Mouse (Mus musculus) urinary bladder, adult 2 months (tissue): ENCODE results near the gene C8a. TPM values are rescaled to one million over a fixed set of nuclear protein-coding genes. Genes with fewer than 3 reads are reported as not detected.

Experiments
- DNase-seq: peaks from one replicate; pipeline ENCODE4 v3.0.0; 2022; ENCODE audit warnings: low spot score
- polyA plus RNA-seq: library from polyadenylated mRNA; depleted of rRNA; stranded (reverse); fragments of >200 nt; gene quantifications from 2 replicates; pipeline ENCODE4 v1.2.3, GENCODE M21; 2012

The C8a gene
- polyA plus RNA-seq, 1 experiment = not detected

DNA sequence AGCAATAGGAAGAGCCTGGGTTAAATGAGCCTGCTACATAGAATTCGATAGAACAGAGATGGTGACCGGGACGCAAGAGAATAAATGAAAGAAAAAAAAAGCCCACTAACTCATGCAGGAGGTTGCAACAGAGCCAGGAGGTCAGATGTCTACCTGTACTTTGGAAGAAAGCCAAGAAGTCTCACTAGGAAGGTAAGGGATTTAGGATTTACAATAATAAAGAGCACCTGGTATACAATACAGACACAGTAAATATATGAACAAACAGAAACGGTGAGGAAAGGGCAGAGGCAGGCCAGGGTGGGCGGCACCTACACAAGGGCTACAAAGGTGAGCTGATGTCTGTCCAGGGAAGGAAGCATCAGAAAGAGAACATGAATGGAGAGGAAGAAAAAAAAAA lies 34.0 kb downstream of the C8a start:
- no peak for DNase-seq

DNA sequence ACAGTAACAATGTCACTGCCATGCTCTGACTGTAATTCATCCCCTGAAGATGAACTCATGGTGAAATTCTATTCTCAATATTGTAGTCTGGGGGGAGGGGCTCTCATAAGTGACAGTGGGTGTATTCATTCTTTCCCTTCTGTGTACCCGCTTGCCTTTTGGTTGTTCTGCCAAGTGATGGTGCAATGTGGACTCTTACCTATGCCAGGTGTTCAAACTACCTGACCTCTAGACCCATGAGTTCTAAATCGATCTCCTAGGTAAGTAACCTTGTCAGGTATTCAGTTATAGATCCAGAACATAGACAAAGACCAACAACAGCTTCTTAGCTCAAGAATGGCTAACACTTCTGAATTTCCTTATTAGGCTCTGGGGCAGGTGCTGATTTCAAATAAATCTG lies 37.9 kb downstream of the C8a start:
- no peak for DNase-seq

DNA sequence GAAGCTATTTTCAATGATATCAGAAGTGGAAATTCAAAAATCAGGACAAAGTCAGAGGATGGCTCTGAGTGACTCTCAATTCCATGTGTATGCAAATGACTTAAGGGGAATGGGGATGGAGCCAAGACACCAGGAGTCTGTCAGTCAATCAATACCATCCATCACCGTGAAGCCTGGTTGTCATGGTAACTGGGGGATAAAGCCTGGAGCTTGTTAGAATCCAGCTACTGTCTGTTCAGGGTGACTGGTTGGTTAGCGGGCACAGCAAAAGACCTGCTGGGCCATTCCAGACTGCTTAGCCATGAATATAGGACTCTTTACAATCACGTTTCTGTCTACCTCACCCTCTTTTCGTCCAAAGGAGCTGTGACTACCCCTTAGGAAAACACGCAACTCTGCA lies 41.1 kb downstream of the C8a start:
- no peak for DNase-seq

DNA sequence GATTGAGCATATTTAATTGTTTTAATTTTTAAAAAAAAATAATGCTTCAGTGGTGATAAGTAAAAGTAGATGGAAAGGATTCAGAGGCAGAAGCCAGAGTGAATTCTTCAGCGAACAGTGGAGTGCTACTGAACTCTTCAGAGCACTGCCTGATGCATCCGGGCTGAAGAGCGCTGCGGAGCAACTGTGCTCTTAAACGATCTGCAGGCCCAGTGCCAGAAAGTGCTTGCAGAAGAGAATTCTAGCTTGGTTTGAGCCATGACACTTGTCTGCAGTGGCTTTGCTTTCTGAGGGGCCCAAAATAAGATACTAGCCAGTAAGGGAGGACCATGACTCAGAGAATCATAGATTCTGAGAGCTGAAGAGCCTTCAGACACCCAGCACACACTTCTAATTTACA lies 47.3 kb downstream of the C8a start:
- DNase-seq = no peak

DNA sequence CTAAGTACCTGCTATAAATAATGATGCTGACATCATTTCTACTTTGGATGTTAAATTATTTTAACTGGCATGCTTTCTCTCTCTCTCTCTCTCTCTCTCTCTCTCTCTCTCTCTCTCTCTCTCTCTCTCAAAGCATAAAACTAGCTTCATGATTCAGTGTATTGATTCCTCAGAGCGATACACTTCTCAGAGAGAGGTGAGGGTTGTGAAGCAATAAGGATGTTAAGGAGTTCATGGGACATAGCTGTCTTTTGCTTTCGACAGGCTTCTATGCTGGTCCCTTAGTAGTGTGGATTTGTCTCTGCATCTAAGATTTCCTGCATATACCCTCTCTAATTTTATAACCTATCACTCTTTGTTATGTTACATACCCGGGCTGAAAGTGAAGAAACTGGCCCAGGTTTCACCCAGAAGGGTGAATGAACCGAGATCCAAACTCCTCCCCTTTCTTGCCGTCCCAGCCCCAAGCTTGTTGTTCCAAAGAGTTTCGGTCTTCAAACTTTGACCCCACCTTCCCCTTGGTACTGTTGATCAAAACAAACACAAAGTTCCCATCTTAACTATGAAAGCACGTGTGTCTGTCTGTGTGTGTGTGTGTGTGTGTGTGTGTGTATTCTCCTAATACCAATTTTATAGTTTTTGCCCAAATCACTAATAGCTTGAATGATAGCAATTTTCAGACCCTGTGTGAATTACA lies 51.7 kb downstream of the C8a start:
- DNase-seq = no peak

DNA sequence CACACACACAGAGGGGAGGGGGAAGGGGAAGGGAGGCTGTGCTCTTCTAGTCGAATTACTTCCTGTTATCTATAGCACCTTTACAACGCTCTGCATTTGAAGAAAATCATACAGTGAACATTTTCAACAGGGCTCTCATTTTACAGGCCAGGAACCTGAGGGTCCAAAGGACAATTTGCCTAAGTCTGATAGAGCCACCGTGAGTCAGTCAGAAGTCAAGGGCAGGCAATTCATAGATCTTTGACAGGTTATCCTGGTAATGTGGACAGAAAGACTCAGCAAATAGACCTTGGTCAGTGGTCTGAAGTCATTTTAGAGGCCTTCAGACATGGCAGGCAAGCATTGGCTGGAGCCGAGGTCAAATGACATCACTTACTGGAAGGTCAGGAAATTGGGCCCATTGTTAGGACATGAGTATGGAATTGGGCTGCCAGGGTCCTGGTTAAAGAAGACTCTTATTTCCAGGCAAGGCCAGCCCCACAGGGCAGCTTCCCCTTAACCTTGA lies 52.5 kb downstream of the C8a start:
- DNase-seq = no peak

DNA sequence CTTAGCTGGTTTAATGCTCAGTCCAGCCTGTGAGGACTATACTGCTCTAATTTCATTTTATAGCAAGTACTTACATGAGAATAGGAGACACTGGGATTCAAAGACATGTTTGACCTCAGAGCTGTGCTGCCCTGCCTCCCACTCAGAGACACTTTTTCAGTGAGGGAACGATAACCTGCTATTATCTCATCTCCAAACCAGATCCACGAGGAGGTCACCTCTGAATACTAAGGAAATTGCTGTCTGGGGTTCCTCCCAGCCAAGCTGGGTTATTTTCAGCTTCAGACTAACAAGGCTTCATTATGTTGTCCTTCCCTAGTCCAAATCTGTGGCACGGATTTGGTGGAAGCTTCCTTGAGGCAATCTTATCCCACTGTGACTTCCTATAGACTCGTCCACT lies 56.3 kb downstream of the C8a start:
- DNase-seq = no peak

DNA sequence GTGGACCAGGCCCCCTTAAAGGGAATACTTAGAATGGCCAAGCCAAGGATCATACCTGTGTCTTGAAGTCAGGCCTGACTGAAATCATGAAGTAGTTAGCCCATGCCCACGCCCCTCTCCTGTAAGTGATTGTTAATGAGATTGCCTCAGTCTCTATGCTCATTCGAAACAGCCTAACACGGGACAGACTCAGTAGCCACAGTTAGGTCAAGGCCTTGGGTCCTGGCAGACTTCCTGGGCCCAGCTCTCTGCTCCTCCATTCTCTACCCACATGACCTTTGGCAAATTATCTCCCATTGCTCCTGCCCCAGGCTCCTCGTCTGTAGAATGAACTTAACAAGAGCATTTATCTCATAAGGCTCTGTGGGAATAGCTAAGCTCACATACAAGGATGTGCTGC lies 57.2 kb downstream of the C8a start:
- no peak for DNase-seq

DNA sequence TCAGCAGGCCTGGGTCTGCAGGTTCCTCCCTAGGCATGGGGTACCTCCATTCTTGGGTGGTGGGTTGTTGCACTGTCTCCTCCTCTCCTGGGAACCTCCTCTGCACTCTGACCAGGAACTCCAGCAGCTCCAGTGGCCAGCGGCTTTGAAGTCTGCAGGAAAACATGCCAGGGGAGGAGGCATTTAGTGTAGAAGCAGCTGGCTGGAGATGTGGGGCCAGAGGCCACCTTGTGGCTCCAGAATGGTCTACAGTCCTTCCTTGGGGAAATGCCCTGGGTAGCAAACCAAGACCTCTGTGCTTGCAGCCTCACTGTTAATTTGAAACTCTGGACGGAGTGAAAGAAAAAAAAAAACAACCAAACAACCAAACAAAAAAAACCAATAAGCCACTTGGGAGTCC lies 58.7 kb downstream of the C8a start:
- DNase-seq = no peak

DNA sequence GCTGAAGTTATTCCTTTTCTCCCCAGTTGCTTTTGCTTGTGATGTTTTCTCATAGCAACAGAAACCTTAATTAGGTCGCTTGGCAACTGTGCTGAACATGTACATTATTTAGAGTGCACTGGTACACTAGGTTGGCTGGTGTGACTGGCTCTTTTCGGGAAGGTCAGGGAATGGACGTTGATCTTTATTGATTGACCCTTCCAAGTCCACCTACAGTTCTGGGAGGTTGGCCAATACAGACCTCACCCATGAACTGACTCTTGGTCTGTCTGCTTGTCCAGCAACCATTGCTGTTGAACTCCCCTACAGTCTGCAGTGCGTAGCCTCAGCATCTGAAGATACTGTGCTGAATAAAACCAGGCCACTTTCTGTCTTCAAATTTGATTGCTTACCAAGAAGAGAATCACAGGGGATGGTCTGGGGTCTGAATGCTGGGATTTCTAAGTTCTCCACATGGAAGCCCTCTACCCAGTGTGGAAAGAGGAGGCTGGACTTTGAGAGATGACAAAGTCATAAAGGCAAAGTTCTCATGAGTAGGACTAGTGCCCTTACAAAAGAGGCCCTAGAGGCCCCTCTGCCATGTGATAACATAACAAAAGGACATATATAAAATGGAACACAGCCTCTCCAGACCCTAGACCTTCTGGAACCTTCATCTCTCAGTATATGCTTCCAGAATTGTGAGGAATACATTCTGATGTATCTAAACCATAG lies 59.5 kb downstream of the C8a start:
- DNase-seq = no peak

DNA sequence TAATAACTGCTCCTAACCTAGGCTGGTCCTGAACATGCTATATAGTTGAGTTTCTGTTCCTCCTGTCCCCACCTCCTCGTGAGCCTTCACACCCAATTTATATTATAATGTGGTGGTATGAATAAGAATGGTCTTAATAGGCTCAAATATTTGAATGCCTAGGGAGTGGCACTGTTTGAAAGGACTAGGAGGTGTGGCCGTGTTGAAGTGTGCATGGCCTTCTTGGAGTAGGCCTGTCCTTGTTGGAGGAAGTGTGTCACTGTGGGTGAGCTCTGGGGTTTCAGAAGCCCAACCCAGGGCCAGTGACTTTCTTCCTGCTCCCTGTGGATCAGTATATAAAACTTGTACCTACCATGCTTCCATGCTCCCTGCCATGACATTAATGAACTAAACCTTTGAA lies 62.6 kb downstream of the C8a start:
- no peak for DNase-seq

DNA sequence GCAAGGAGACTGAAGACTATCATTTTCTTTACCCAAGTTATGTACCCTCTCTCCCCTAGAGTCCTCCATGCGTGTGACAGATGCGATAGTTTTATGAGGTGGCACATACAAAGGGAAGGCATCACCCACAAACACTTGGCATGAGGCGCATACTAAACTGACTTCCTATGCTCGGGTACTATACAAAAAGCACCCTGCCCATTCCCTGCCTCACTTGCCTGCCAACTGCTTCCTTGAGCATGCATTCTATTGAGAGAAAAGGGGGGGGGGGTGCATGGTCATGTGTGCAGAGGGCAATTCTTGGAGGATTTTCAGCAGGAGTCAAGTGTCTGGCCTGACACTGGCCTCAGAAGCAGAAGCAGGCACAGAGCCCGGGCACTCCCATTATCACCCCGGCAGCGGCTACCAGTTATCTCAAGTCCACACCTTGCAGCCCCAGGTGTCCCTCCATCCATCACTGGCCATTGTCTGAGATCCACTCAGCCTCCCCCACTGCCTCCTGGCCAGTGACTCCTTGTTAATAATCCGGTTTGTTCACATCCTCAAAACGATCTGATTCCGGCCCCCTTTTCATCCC lies 65.4 kb downstream of the C8a start:
- DNase-seq = no peak

DNA sequence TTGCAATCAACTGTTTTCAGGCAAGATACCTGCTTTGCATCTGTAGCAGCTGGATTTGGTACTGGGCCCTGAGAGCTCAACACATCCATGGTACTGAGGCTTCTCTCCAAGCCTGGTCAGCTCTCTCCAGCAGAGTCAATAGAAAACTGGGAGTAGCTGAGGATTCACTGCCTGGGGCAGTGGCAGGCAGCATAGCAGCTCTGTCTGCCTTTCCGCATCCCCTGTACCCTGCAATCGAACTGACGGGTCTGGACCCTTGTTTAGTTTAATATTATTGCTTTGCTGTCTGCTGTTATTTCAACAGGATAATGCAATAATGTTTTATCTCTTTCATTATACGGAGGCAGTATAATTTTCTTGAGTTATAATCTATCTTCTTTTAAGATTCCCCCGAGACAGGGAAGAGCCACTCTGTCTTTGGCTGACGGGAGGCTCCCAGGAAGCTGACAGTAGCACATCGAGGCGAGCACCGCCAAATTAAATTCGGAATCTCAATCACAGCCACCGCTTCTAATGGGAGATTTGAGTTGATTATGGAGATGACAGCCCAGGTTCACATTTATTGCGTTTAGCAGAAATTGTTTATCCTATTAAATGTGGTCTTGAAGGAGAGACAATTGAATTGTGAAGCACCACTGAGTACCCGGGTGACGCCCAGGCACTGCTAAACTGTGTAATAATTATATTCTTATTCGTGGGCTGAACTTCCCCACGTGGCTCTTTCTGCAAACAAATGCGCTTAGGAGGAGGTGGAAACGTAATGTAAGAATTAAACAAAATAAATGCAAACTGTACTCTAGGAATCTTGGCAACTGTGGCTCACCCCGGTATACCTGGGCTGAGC lies 70.6 kb downstream of the C8a start:
- DNase-seq = no peak

DNA sequence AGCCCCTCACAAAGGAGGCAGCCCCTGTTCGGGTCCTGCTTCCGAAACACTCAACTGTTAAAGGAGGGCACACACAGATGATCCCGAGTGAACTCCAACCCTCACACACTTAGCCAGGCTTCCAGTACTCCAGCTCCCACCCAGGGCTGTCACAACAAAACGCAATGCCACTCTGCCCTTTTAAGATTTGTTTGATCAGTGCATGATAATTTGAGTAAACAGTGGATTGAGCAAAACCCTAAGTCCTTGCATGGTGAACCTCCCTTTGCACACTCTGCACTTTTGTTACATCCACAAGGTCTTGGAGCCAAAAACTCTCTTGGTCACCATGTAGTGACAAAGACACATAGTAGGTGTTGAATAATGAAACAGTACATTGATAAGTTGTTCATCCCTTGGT lies 72.1 kb downstream of the C8a start:
- DNase-seq = no peak

DNA sequence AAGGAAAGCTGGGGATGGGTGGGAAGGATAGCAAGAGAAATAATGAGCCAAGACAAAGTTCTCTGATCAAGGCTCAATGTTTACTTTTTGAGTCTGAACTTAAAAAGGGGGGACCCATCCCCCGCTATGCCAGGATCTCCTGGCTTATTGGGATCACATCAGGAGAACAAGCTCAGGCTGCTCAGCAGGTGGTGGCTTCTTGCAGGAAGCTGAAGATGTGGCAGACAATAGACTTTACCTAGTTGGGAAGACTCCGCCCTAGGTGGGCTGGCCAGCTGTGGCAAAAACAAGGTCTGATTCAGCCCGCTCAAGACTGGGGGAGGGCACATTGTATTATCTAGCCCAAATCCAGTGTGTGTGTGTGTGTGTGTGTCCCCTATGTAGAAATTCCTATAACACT lies 74.6 kb downstream of the C8a start:
- DNase-seq = no peak

DNA sequence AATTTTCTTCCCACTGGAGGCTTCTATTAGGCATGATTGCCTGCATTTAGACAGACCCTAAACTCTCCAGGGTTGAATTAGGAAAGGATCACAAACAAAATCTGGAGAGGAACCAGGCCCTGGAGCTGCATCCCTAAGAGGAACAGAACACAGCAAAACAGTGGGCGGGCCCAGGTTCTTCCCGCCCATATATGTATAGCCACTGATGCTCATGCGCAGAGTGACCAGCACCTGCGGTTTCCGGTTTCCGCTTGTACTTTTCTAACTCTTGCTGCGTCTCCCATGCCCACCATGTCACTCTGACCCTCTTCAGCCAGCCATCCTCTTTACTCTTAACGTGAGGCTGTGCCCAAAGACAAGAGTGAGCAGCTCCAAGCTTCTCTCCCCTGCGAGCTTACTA lies 77.2 kb downstream of the C8a start:
- DNase-seq = no peak

DNA sequence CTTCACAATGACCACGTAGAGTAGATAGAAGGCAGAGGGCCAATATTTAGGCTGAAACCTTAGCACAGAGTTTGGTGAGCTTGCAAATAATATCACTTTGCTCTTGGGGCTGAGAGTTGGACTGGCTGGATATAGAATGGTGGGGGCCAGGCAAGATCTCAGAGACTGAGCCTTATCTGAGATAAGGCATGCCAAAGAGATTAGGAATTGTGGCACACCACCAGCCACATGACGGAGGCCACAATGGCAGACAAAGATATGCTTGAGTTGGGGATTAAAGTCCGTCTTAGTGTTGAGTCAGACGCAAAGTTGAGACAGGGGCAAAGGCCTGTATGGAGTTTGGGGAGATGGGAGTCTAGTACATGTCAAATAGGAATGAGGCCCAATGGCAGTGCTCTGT lies 84.1 kb downstream of the C8a start:
- DNase-seq = no peak

DNA sequence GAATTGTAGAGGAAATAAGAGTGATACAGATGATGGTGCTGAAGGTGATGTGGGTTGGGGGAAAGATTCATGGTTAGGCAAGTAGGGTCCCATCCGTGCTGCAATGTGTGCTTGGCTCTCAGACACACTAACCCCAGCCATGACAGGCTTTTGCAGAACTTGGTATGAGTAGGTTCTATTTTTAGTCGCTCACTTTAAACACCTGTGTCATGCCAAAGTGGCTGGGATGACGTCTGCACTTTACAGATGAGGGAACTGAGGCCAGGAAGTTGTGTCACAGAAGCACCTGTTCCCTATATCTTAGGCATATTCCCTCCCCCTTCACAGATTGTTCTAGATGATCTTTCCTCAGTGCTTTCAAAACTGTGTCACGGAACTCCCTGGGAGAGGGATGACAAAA lies 93.9 kb downstream of the C8a start:
- no peak for DNase-seq

DNA sequence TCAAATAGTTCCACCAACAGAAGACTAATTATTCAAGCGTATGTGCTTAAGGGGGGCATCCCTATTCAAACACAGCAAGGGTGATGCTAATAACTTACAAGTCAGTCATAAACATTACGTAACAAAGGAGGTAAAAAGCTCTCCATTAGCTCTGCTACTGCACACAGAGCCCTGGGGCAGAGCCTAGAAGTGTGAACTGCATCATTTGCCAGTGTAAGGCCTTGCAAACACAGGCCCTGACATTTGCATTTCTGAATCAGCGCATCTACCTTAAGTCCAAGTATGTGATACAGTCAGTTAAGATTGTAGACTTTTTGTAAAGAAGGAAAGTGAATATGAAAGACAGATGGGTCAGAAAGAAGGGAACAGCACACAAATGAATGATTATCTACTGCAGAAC lies 94.8 kb downstream of the C8a start:
- no peak for DNase-seq

DNA sequence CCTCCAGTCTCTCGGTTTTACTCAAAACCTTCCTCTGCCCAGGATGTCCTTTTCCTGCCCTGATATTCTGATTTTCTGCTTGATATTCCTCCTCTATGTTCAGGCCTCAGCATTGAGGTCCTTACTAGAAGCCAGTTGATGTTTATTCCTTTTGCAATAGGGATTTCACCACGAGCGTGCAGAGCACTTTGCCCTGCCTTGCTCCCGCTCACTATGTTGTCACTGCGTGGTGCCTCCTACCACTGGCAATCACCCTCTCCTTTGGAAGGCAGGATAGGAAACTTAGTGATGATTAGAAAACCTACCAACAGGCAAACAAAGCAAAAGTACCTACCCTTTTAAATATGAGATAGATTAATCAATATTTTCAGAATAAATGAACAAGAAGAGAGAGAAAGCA lies 96.7 kb downstream of the C8a start:
- no peak for DNase-seq

DNA sequence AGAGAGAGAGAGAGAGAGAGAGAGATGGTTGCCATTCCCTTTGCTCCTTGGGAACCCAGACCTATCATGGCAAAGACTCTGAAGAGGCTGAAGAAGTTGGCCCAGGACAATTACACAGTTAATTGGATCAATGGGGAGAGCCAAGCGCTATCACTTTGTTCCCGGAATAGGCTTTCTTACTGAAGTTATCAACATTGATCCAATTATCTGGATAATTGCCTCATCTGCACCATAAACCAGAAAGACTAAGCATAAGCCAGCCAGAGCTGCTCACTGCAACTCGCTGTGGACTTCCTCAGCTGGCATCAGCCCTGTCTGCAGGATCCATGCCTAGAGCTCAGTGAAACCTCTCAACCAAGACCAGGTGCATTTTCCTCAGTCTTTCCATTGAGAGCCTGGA lies 100.6 kb downstream of the C8a start:
- no peak for DNase-seq

DNA sequence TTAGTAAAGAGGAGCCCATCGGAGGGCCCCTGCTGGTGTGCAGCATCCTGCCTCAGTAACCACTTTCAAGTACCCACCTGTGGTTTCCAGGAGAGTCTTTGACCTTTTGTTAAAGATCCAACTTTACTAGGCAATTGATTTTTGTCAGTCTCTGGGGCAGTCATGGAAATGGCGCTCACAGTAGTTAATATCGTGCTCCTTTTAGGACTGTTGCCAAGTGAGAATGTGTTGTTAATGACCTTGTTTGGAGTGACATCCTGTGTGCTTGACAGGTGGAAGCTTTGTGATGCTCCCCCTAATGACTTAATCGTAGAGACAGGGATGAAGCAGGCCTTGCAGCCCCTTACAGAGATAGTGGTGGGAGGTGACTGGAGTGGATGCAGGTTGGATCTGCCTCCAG lies 105.9 kb downstream of the C8a start:
- DNase-seq = no peak
